Mouse (Mus musculus) kidney, adult 2 months (tissue): ENCODE measurements around the gene Rsl1d1. TPM values are rescaled to one million over a fixed set of nuclear protein-coding genes. Genes with fewer than 3 reads are reported as not detected.
"Not testable (repeated sequence)": the region's sequence is repeated elsewhere in the genome, so short reads cannot be mapped to it uniquely, and the experiment has no call there.

Experiments
- DNase-seq: peaks from one replicate; pipeline ENCODE4 v3.0.0; 2021
- H3K27ac ChIP-seq: fragments of 200-500 bp; 2 replicates; pipeline ENCODE4 v1.5.1; 2012; ENCODE audit warnings: low read depth, low read length, control low read depth, inconsistent platforms; ENCODE audit not compliant: insufficient read depth
- H3K27me3 ChIP-seq: fragments of 200-500 bp; replicated peaks from 2 replicates; pipeline ENCODE4 v1.6.1; 2012; ENCODE audit warnings: mild to moderate bottlenecking, moderate library complexity, low read length, inconsistent platforms; ENCODE audit not compliant: control insufficient read depth, insufficient read depth
- H3K36me3 ChIP-seq: fragments of 200-500 bp; 2 replicates; pipeline ENCODE4 v1.6.1; 2012; ENCODE audit warnings: mild to moderate bottlenecking, moderate library complexity, low read length, inconsistent platforms; ENCODE audit not compliant: control insufficient read depth, insufficient read depth
- H3K4me1 ChIP-seq: fragments of 200-500 bp; 2 replicates; pipeline ENCODE4 v1.6.1; 2011; ENCODE audit warnings: low read length; ENCODE audit not compliant: control insufficient read depth, insufficient read depth
- H3K4me3 ChIP-seq: fragments of 200-500 bp; 2 replicates; pipeline ENCODE4 v1.5.1; 2011; ENCODE audit warnings: mild to moderate bottlenecking, low read depth, low read length, control low read depth; ENCODE audit not compliant: insufficient read depth
- CTCF ChIP-seq: fragments of 200-500 bp; conservative IDR thresholded peaks from 2 replicates; pipeline ENCODE4 v1.5.1; 2011; ENCODE audit warnings: low read depth, mild to moderate bottlenecking, control low read depth, low read length, moderate library complexity, mixed read lengths; ENCODE audit not compliant: insufficient read depth, insufficient read length
- POLR2A ChIP-seq: fragments of 200-500 bp; IDR thresholded peaks from one replicate; pipeline ENCODE4 v1.6.1; 2011; ENCODE audit warnings: low read depth, low read length, control low read depth
- WGBS: fragments of 180-500 bp; shearing (Covaris S2); methylation state at CpG from one replicate; pipeline ENCODE4 v1.1.7; 2018; 5-methylcytosine and 5-hydroxymethylcytosine counted together
- polyA plus RNA-seq: library from polyadenylated mRNA; depleted of rRNA; stranded (reverse); fragments of >200 nt; gene quantifications from 2 replicates; pipeline ENCODE4 v1.2.3, GENCODE M21; 2012; rRNA removed

Gene Rsl1d1
- polyA plus RNA-seq, 1 experiment, result 9.5 TPM

DNA sequence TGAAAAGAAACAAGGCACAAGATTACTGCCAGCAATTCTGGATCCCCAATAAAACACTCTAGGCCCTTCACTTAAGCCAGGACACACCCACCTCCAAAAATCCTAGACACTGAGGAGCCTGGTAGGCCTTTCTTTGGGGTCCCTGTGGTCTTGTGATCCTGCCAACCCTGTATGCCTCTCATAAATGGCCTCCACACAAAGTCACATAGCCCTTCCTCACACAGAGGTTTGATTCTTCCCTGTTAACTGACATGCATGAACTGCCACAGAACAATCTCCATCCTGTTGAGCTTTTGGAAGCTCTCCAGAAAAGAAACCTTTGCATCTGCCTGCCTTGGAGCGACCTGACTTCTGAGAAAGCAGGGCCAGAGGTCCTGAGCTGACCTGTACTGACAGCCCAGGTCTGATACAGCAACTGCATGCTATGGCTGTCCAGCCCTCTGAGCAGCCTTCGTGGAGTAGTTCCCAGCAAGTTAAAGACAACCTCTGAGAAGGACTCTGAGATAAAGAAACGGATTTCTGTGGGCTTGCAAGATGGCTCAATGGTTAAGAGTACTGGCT is 38.4 kb downstream of the Rsl1d1 start:
- Histone ChIP-seq H3K4me3 (no peak overlapping the region), H3K4me1 (peaks cover 6% of the 10 kb centered on the region; the same call in 1 of the 2 replicates), H3K27me3 (no peaks in the 10 kb centered on the region), H3K27ac (no peak overlapping the region), H3K36me3 (peaks cover 2% of the 10 kb centered on the region; the same call in 1 of the 2 replicates)
- peak; percentile 81 for DNase-seq
- no peak for TF ChIP-seq POLR2A
- 45% methylated on average over 3 of the region's 3 CpGs for WGBS

DNA sequence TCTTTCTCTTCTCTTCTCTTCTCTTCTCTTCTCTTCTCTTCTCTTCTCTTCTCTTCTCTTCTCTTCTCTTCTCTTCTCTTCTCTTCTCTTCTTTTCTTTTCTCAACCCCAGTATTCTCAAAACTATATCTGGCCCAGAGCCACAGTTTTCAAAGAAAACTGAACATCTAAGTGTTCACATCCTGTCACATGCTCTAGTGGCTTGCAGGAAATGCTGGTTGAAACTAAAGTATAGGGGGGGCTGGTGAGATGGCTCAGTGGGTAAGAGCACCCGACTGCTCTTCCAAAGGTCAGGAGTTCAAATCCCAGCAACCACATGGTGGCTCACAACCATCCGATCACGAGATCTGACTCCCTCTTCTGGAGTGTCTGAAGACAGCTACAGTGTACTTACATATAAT is 45.4 kb downstream of the Rsl1d1 start:
- not testable (repeated sequence) for H3K27ac ChIP-seq, H3K4me1 ChIP-seq, H3K4me3 ChIP-seq, H3K27me3 ChIP-seq, DNase-seq
- WGBS, result 40% methylated on average over 3 of the region's 3 CpGs
- peaks cover 12% of the 10 kb centered on the region for H3K36me3 ChIP-seq

DNA sequence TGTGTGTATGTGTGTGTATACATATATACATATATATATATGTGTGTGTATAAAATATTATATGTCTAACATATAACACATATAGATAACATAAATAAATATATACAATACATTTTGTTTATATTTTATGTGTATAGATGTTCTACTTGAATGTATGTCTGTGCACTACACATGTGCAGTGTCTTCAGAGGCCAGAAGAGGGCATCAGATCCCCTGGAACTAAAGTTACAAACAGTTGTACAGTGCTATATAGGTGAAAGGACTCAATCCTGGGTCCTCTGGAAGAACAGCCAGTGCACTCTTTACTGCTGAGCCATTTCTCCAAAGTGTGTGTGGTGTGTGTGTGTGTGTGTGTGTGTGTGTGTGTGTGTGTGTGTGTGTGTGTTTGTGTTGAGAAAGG is 48.6 kb downstream of the Rsl1d1 start:
- Histone ChIP-seq H3K36me3 (peaks cover 13% of the 10 kb centered on the region), H3K27me3 (no peaks in the 10 kb centered on the region), H3K4me3 (no peak overlapping the region), H3K4me1 (no peaks in the 10 kb centered on the region), H3K27ac (no peak overlapping the region)
- TF ChIP-seq CTCF (no peak), POLR2A (no peak)
- DNase-seq, result no peak

DNA sequence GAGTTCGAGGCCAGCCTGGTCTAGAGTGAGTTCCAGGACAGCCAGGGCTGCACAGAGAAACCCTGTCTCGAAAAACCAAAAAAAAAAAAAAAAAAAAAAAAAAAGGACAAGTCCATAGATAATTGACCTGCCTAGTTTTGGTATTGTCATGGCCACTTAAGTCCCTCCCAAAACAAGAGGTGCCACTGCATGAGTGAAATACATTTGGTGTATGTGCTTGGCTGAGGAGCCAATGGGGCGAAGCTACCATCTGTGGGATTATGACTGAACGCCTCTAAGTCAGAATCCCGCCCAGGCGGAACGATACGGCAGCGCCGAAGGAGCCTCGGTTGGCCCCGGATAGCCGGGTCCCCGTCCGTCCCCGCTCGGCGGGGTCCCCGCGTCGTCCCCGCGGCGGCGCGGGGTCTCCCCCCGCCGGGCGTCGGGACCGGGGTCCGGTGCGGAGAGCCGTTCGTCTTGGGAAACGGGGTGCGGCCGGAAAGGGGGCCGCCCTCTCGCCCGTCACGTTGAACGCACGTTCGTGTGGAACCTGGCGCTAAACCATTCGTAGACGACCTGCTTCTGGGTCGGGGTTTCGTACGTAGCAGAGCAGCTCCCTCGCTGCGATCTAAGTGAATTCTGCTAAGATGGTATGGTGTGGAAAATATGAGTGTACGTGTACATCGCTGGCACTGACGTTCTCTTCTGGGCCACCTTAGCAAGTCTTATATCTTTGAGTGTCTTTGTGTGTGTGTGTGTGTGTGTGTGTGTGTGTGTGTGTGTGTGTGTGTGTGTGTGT is 59.2 kb downstream of the Rsl1d1 start:
- not testable (repeated sequence) for H3K27me3 ChIP-seq, H3K4me3 ChIP-seq, H3K4me1 ChIP-seq, H3K27ac ChIP-seq, H3K36me3 ChIP-seq
- DNase-seq, result peak; percentile 98
- 25% methylated on average over 56 of the region's 56 CpGs for WGBS

Other genes starting within 250 kb of the Rsl1d1 start
- 67.2 and 71.2 TPM in 2 replicates for gene Snn, start 142.4 kb downstream of the Rsl1d1 start, polyA plus RNA-seq
- 125 and 145 TPM in 2 replicates for gene Litaf, start 137.2 kb downstream of the Rsl1d1 start, polyA plus RNA-seq
- 26.7 and 28.2 TPM in 2 replicates for gene Txndc11, start 68.7 kb downstream of the Rsl1d1 start, polyA plus RNA-seq
- 29.5 and 32.9 TPM in 2 replicates for gene Zc3h7a, start 26.9 kb downstream of the Rsl1d1 start, polyA plus RNA-seq
- 17.4 and 19.1 TPM in 2 replicates for gene Gspt1, start 51.0 kb upstream of the Rsl1d1 start, polyA plus RNA-seq
- 0.16 and 0.27 TPM in 2 replicates for gene Tnfrsf17, start 110.5 kb upstream of the Rsl1d1 start, polyA plus RNA-seq
- 64.8 and 75.4 TPM in 2 replicates for gene Snx29, start 119.6 kb upstream of the Rsl1d1 start, polyA plus RNA-seq